Mouse (Mus musculus) layer of hippocampus, adult 18-20 months (tissue): ENCODE measurements around the gene Pla2g2e. TPM values are rescaled to one million over a fixed set of nuclear protein-coding genes. Genes with fewer than 3 reads are reported as not detected.
"Not testable (repeated sequence)": the region's sequence is repeated elsewhere in the genome, so short reads cannot be mapped to it uniquely, and the experiment has no call there.

Source experiments
- DNase-seq, 2 experiments: peaks; one replicate each; pipeline ENCODE4 v3.0.0; 2022; ENCODE audit warnings: low spot score in 2 of 2
- long read RNA-seq: library from polyadenylated mRNA; stranded (forward); transcript quantifications from one replicate; pipeline ENCODE4 v2.0.0, GENCODE M21; 2021
- total RNA-seq, 2 experiments: library from RNA; stranded (reverse); gene quantifications; 2 replicates each; pipeline ENCODE4 v1.2.3; 2021

Pla2g2e gene
- total RNA-seq = not detected
- long read RNA-seq = 0 reads

DNA sequence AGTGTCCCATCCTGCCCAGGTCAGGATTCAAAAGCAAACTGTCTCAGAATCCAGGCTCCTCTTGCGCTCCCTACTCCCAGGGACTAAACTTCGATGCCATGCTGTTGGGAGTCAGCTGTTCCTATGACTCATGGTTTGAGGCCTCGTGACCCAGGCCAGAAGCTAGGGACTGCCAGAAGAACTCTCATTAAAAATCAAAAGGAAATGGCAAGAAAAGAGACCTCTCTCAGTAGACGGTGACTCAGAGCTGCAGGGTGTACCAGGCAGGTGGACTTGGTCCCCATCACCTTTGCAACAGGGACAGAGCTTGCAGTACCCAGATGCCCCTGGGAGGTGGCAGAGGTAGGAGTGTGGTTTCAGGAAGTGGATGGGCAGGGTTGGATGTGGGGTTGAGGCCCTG is at the start of gene Pla2g2e:
Pla2g2e (plus strand) TSS at position 212 of the 400 bp plus-strand sequence.
- no peak for DNase-seq

DNA sequence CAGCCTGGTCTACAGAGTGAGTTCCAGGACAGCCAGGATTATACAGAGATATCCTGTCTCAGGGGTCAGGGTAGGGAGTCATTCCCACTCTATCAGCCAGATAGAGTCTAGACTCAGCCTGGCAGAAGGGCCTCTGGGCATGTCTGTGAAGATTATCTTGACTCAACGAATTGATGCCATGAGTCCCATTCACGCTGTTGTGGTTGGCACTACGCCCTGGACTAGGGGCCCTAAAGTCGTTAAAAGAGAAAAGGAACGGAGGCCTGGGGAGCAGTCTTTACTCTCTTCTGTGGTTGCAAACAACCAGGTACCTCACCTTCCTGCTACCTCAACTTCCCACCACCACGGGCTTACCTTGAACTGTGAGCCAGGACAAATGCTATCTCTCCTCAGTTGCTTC is 37.9 kb upstream of the Pla2g2e start:
- no peak for DNase-seq

DNA sequence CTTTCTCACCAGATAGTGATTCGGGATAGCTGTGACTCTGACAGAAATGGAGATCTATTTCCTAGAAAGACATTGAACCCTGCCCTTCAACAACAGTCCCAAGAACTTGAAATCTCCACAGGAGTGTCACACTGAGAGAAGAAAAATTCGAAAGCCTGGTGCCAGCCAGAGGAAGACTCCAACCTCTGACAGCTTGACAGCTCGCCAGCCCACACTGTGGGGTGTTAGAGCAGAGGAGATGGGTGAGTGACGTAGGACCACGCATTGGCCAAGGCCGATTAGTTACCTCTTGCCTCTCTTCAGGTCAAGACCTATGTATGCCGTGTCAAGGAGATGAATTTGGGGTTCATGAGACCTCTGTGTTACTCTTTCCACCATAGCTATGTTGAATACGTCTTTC is 37.0 kb upstream of the Pla2g2e start:
- no peak for DNase-seq

DNA sequence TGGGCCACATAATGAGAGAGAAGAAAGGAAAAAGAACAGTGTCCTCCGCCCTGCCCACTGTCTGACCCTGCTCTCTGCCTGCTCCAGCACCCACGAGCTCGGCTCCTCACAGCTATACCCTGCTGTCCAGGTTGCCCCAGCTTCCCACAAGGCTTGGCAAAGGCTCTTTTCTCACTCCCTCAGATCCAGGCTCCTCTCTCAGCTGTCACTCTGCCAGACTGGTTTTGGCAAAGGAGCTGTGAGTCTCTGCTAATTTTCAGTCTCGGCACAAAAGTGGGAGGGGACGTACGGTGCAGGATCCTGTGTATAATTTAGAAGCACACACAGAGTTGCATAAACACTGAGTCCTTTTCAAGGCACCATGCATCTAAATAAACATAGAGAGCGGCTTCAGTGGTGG is 36.4 kb upstream of the Pla2g2e start:
- DNase-seq = peak; percentile 83 to 94

DNA sequence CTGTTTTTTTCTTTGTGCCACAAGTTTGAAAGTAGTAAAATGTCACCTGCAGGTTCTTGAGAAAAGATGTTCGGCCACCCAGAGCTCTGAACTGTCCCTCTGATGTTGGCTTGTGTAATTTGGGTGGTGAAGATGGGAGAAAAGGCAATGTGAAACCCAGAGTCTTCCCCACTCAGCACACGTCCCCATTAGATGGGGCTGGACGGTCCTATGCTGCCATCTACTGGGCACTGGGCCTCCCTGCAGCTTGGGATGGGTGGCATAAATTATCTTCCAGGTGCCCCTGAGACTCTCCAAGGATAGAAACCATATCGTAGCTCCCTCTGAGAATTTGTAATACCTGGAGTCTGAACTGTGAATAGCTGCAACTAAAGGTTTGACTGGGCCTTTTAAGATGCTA is 26.3 kb upstream of the Pla2g2e start:
- peak; percentile 66 to 85 for DNase-seq

DNA sequence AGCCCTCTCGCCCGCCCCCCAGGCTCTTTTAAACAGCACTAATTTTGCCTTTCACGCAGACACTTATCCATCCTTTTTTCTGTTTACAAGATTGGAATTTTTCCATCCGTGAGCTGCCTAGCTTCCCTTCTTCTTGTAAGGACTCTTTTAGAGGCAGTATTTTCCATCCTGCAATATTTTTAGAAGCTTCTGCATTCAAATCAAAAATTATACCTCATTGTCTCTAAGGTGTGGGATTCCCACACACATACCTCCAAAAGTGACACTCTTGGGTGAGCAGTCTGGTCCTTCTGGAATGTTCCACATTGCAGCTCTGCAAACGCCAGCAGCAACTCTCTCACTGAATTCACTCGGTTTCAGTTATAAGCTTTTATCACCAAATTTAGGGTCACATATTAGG is 24.8 kb upstream of the Pla2g2e start:
- DNase-seq = no peak

DNA sequence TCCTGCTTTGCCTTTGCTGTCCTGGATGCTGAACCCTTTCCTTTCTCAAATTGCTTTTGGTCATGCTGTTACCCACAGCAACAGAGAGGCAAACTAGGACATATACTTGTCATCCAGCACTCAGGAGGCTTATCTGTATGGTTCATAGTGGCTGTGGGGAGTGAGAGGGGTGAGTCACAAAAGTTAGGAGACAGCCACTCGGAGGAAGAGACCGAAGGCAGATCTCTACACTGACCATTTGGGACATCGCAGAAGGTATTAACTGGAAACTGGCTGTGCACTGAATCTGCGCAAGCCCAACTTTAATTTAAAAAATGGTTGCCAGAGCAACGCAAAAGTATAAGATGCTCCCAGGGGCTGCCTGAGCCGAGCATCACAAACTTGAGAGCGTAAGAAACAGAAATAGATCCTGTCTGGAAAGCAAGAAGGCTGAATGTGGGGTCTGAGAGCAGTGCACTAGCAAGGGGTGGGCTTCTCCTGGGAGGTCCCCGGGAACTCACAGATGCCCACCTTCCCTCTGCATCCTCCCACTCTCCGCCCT is 22.6 kb upstream of the Pla2g2e start:
- no peak for DNase-seq

DNA sequence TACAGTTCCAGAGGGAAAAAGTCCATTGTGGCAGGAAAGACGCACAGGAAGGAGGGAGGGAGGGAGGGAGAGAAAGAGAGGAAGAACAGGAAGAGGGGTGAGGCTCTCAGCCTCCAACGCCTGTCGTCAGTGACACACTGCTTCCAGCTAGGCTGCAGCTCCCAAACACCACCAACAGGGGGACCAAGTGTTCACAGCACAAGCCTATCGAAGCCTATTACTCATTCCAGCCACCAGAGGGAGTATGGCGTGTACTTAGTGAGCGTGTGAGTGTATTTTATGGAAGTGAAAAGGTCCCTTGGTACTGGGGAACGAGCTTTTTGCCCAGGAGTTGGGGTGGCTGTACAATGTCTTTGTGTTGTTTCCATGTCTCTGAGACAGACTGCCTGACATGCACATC is 21.3 kb upstream of the Pla2g2e start:
- DNase-seq = peak; percentile 56 to 79

DNA sequence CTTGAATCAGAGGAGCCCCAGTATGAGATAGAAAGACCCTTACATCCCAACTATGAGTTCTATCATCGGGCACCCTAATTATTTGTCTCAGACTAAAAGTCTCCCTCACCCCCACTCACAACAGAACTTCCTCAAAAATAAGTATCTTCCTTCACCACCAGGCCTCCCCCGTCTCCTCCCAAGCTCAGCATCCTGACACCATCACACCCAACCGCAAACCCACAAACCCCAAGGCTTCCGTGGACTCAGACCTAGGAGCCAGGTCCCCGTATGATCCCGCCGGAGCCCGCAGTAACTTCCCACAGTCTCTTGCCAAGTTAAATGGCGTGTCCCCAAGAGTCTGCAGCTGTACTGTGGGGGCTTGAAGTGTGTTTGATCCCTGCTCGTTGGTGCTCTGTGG is 20.2 kb upstream of the Pla2g2e start:
- no peak for DNase-seq

DNA sequence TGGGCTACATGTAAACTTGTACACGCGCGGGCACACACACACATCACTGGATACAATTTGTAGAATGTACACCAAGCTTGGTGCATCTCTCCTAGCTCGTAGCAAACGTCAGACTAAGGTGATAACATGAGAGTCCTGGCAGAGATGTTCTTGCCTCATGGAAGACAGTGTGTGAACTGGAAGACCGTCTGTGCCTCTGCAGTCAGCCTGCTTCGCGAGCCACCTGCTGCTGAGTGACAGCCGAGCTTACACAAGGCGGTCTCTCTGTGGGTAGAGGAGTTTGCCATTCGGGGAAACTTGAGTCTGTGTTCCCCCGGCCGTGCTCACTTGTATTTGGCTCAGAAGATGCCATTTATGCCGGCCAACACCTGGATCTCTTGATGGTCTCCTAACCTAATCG is 19.3 kb upstream of the Pla2g2e start:
- DNase-seq = peak in 1 of 2 experiments; percentile 38

DNA sequence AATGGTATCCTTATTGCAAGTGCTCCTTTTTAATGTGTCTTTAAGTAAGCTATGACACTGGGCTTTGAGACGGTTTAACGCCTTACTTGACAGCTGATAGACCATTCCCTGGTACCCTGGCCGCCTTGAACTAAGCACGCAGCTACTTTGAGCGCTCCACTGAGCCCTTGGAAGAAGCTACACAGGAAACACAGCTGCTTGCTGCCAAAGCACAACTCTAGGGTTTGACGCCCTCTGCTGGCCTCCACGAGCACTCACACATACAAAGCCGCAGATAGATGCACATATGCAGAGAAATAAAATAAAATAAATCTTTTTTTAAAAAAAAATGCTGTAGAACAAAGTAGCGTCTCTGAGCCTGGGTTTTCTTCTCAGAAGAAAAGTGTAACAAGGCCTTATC is 18.5 kb upstream of the Pla2g2e start:
- no peak for DNase-seq

DNA sequence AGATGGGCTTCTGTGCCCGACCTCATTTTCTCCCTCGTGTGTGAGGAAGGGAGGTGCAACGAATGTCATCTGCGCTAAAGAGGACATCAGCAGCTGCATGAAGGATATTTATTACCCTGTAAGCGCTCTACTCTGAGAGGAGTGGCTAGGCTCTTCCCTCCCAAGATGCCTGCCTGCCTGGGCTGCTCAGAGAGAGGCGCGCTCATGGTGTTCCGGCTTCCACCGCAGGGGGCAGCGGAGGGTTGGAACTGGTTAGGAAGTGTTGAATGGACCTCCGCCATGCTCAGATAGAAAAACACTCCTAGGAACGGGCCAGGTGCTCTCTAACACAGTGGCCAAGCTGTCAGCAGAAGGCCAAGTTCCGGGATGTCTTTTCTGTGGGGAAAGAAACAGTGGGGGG is 18.0 kb upstream of the Pla2g2e start:
- DNase-seq = peak; percentile 53 to 81

DNA sequence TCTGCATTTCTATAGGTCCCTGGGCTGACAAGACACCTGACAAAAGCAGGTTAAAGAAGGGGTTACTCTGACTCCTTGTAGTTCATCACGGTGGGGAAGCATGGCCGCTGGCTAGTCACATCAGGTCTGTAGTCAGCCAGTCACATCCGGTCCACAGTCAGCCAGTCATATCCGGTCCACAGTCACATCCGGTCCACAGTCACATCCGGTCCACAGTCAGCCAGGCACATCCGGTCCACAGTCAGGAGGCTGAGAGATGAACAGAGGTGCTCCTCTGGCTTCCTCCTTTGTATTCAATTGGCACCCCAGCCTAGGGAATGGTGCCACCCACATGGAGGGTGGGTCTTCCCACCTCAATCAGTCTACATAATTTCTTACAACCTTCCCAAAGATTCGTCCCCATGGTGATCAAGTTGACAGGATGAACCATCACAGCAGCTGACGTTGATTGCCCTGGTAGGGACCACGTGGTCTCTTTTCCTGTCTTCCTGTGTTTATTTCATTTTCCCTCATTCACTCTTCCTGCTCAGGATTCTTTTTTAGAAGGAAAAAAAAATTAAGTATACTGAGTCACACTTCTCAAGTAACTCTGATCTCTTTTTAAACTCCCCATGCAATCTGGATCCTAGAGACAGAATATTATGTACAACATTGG is 14.3 kb upstream of the Pla2g2e start, which contains the start of gene Pla2g5:
Pla2g5 (minus strand) TSS at position 139 of the 655 bp plus-strand sequence.
- no peak for DNase-seq

DNA sequence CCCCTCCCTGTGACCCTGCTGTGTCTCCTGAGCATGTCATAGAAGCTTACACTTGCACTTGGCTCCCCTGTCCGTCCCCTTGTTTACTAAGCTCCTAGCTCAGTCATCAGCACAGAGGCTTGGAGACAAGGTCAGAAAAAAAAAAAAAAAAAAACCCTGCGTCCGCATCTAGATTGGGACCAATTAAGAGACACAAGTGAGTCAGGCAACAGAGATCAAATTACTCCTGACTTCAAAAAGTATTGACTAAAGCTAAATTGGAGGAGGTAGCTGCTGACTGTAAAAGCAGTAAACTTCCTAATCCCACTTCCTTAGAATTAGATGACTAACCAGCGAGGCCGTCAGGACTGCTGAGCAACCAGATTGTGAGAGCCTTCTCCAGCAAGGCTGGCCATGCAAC is 12.7 kb upstream of the Pla2g2e start:
- no peak for DNase-seq

DNA sequence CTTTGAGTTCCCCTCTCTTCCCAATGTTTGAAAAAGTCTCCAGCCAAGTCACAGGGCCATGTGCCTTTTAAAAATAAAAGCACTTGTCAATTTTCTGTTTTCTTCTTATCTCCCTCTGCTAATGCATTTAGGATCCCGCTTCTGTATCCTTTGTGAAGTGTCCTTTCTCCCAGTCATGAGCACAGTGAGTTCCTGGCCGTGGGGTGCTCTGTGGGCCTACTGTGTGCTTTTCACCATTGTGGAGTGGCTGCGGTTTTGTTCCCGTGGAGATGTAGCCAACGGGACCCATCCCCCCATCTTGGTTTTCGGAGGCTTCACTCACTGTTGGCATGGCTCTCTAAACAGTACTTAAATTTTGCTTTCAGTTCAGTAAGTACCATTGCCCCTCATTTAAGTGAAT is 11.8 kb upstream of the Pla2g2e start:
- no peak for DNase-seq

DNA sequence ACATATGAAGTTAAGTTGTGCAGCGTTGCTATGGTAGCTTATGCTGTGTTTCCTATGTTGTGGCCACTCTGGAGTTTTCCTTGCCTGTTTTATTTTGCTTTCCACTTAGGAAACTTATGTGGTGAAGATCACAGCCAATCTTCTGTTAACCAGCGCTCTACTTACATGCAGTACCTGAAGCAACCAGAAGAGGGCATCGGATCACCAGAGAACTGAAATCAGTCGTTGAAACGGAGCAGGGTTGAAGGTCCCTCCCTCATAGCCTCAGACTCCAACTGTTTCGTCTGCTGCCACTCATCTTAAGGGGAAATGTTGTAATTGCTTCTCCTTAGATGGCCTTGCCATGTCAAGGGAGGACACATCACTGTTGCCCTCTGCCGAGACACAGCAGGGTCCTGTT is 11.3 kb upstream of the Pla2g2e start:
- peak in 1 of 2 experiments; percentile 91 for DNase-seq

DNA sequence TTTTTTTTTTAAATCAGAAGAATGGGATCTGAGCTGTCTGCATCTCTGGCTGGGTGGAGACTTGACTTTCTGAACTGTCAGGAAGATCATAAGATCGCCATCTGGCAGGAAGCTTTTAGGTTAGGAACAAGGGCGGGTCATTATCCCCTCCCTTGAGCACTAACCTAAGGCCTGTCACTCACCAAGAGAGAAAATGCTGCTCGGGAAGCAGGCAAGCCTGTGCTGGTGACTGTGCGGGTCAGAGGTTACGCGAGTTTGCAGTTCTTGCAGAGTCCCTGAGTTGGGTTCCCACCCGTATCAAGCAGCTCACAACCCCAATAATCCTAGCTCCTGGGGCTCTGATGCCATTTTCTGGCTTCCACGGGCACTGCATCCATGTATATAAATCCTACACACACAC is 9.1 kb upstream of the Pla2g2e start:
- DNase-seq = no peak

DNA sequence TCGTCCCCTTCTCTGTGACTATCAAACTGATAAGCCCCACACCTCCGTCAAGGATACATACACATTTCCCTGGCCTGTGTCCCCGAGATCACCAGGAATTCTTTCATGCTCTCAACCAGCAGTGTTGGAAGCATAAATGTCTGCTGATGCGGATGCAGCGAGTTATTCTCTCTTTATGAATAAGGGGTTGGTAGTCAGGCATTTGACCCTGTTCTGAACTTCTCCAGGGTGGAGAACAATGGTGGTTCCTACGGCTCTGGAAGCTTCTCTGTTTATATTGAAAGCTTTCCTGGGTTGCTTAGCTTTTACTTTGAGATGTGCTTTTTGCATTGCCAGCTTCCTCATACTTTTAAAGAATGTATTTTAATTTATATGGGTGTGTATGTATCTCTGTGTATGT is 3.9 kb upstream of the Pla2g2e start, which contains the start of gene Gm13030:
Gm13030 (minus strand) TSS at position 101 of the 400 bp plus-strand sequence.
- no peak for DNase-seq

DNA sequence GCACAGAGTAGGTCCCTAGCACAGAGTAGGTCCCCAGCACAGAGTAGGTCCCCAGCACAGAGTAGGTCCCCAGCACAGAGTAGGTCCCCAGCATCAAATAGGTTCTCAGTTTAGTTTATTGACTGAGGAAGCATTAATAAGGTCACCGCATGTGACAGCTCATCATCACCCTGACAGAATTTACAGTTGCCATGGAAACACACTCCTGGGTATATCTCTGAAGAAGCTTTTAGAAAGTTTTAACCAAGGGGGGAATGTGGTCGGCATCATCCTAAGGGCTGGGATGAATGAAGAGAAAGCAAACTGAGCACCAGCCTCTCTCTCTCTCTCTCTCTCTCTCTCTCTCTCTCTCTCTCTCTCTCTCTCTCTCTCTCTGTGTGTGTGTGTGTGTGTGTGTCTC is 2.5 kb upstream of the Pla2g2e start:
- DNase-seq = not testable (repeated sequence)

DNA sequence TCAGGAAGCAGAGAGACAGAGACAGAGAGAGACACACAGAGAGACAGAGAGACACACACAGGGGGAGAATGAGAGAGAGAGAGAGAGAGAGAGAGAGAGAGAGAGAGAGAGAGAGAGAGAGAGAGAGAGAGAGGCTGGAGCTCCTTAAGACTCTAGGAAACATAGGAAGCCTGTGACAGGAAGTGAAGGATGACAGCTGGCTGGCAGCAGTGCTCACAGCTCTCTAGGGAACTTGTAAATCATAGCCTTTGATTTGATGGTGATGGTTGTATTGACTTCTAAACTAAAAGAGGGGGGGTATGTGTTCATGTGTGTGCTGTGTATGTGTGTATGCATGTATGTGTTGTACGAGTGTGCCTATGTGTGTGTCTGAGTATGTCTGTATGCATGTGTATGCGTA is 1.8 kb upstream of the Pla2g2e start:
- no peak for DNase-seq

DNA sequence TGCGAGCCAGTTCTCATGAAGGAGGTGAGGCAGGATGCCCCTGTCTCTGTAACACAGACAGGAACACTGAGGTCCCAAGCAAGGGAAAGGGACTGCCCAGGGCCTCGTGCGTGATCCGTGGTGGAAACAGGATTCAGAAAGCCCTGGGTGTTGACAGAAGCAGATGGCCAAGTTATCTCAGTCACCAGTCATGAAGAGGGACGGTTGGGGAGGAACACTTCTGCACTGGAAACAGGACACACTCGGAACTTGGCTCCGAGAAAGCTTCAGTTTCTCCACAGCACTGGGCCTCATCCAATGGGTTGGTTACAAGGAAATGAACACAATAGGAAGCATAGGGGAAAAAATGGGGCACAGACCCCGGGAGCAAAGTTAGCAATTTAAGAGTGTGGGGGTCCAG is 1.0 kb downstream of the Pla2g2e start:
- DNase-seq = no peak

DNA sequence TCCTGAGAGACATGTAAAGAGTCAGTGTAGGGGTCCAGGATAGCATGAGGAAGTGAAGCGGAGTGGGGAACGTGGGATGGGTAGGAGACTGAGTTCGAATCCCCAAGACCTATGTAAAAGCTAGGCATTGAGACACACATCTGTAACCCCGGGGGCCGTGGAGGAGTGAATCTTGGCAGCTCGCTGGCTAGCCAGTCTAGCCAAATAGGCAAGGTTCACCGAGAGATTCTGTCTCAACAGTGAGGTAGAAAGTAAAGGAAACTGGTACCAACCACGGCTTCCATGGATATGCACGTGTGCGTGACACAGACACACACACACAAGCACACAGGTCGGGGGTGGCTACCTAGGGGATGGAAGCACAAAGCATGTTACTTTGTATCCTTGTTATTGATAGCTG is 2.1 kb downstream of the Pla2g2e start:
- no peak for DNase-seq
